Mouse (Mus musculus) hindbrain, embryonic 12.5 days (tissue): ENCODE measurements at regions not wholly inside any gene's neighbourhood (a gene's known extent, or its start where the extent isn't known, plus 50 kb on each side); places are given as distances from the start of the nearest gene placed in this dataset.

Experiments used
- ATAC-seq: fragments of 200-750 bp; cut with Nextera tagmentation; 2 replicates; pipeline ENCODE4 v1.8.0; 2017; ENCODE audit warnings: moderate TSS enrichment; ENCODE audit not compliant: low FRiP score
- H3K27ac ChIP-seq: fragments of 300-500 bp; sonication (generic); 2 replicates; pipeline ENCODE4 v1.5.1; 2016; ENCODE audit warnings: mild to moderate bottlenecking
- H3K27me3 ChIP-seq: fragments of 300-500 bp; sonication (generic); 2 replicates; pipeline ENCODE4 v1.6.1; 2016; ENCODE audit warnings: mild to moderate bottlenecking
- H3K36me3 ChIP-seq: fragments of 300-500 bp; sonication (generic); 2 replicates; pipeline ENCODE4 v1.6.1; 2016; ENCODE audit warnings: mild to moderate bottlenecking
- H3K4me1 ChIP-seq: fragments of 300-500 bp; sonication (generic); 2 replicates; pipeline ENCODE4 v1.6.1; 2016
- H3K4me2 ChIP-seq: fragments of 300-500 bp; sonication (generic); replicated peaks from 2 replicates; pipeline ENCODE4 v1.6.1; 2016; ENCODE audit warnings: mild to moderate bottlenecking
- H3K4me3 ChIP-seq: fragments of 300-500 bp; sonication (generic); 2 replicates; pipeline ENCODE4 v1.5.1; 2016; ENCODE audit warnings: mild to moderate bottlenecking
- H3K9ac ChIP-seq: fragments of 300-500 bp; sonication (generic); 2 replicates; pipeline ENCODE4 v1.6.1; 2016; ENCODE audit warnings: mild to moderate bottlenecking, moderate library complexity
- H3K9me3 ChIP-seq: fragments of 300-500 bp; sonication (generic); replicated peaks from 2 replicates; pipeline ENCODE4 v1.6.1; 2016; ENCODE audit warnings: mild to moderate bottlenecking
- WGBS: fragments of 180-500 bp; shearing (Covaris S2); methylation state at CpG from one replicate; pipeline ENCODE4 v1.1.7; 2016; 5-methylcytosine and 5-hydroxymethylcytosine counted together

- Histone ChIP-seq H3K9ac (no peak overlapping the region), H3K4me3 (no peak overlapping the region), H3K27me3 (peaks cover 6% of the 10 kb centered on the region), H3K4me2 (no peak overlapping the region), H3K27ac (no peak overlapping the region), H3K4me1 (no peaks in the 10 kb centered on the region; the same call in 1 of the 2 replicates), H3K9me3 (no peaks in the 10 kb centered on the region), H3K36me3 (no peaks in the 10 kb centered on the region)
- 60% methylated on average over 11 of the region's 11 CpGs for WGBS
- ATAC-seq = no peak
These were observed 101.6 kb downstream of the Zfp281 start for GRCm38 (mm10) chr1:136726145-136726935.

- no peak overlapping the region for H3K4me2 ChIP-seq
- peaks cover under 1% of the 10 kb centered on the region; the same call in 1 of the 2 replicates for H3K4me1 ChIP-seq
- no peak for ATAC-seq
- no peak overlapping the region for H3K9ac ChIP-seq
- 21% methylated on average over 7 of the region's 7 CpGs for WGBS
- H3K36me3 ChIP-seq = no peaks in the 10 kb centered on the region
- H3K27ac ChIP-seq = no peak overlapping the region
- peaks cover 12% of the 10 kb centered on the region for H3K27me3 ChIP-seq
- H3K4me3 ChIP-seq = no peak overlapping the region
- no peaks in the 10 kb centered on the region for H3K9me3 ChIP-seq
These were observed 103.3 kb downstream of the Zfp281 start for GRCm38 (mm10) chr1:136727868-136728631.

GRCm38 (mm10) chr1:136728632-136728944, 103.9 kb downstream of the Zfp281 start:
- H3K9me3 ChIP-seq = no peaks in the 10 kb centered on the region
- no peak overlapping the region for H3K27ac ChIP-seq
- H3K27me3 ChIP-seq = peaks cover 12% of the 10 kb centered on the region
- WGBS = 73% methylated on average over 4 of the region's 4 CpGs
- H3K4me2 ChIP-seq = no peak overlapping the region
- no peak overlapping the region for H3K9ac ChIP-seq
- no peak overlapping the region for H3K4me3 ChIP-seq
- peaks cover 3% of the 10 kb centered on the region; the same call in 1 of the 2 replicates for H3K4me1 ChIP-seq
- ATAC-seq = no peak
- no peaks in the 10 kb centered on the region for H3K36me3 ChIP-seq

DNA sequence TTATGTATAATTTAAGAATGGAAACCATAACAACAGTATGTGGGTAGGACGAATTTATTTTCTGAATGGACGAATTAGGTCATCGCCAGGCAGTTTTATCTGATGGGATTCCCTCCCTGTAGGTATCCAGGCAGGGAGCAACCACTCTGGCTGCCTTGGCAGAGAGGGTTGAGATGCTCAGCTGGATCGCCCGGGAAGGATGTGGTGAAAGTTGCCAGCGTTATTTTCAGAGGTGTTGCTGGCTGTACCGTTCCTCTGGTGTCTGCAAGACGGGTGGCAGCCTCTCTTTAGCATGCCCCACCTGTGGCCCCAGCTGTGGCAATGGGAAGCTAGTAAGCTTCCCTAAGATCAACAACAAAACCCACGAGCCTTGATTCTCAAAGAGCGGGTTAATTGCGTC, 105.9 kb downstream of the Zfp281 start:
- H3K4me1 ChIP-seq = peaks cover 3% of the 10 kb centered on the region; the same call in 1 of the 2 replicates
- peaks cover 12% of the 10 kb centered on the region for H3K27me3 ChIP-seq
- H3K9ac ChIP-seq = no peak overlapping the region
- no peak overlapping the region for H3K4me3 ChIP-seq
- ATAC-seq = no peak
- 56% methylated on average over 11 of the region's 11 CpGs for WGBS
- no peak overlapping the region for H3K27ac ChIP-seq
- no peaks in the 10 kb centered on the region for H3K9me3 ChIP-seq
- no peaks in the 10 kb centered on the region for H3K36me3 ChIP-seq
- H3K4me2 ChIP-seq = no peak overlapping the region

GRCm38 (mm10) chr1:136738030-136738429, 113.3 kb downstream of the Zfp281 start:
- no peaks in the 10 kb centered on the region for H3K27me3 ChIP-seq

GRCm38 (mm10) chr1:136739486-136739885, 114.8 kb downstream of the Zfp281 start:
- no peak overlapping the region for H3K4me2 ChIP-seq
- H3K4me1 ChIP-seq = no peaks in the 10 kb centered on the region
- no peak overlapping the region for H3K9ac ChIP-seq
- H3K27me3 ChIP-seq = no peaks in the 10 kb centered on the region
- H3K36me3 ChIP-seq = no peaks in the 10 kb centered on the region
- no peak overlapping the region for H3K27ac ChIP-seq
- ATAC-seq = no peak
- WGBS = 89% methylated on average over 5 of the region's 5 CpGs
- H3K9me3 ChIP-seq = no peaks in the 10 kb centered on the region
- H3K4me3 ChIP-seq = no peak overlapping the region

More at GRCm38 (mm10) chr1:136738030-136738429, 113.3 kb downstream of the Zfp281 start:
- H3K4me1 ChIP-seq = 0 out of 2 replicates have a peak, but pooled peaks cover 3% of the 10 kb centered on the region
- no peak overlapping the region for H3K27ac ChIP-seq
- no peak overlapping the region for H3K4me3 ChIP-seq
- no peak overlapping the region for H3K9ac ChIP-seq
- no peak overlapping the region for H3K4me2 ChIP-seq
- ATAC-seq = no peak
- WGBS = 18% methylated on average over 5 of the region's 5 CpGs
- no peaks in the 10 kb centered on the region for H3K36me3 ChIP-seq
- H3K9me3 ChIP-seq = no peaks in the 10 kb centered on the region

- H3K27me3 ChIP-seq = no peaks in the 10 kb centered on the region
- H3K9me3 ChIP-seq = no peaks in the 10 kb centered on the region
- no peak overlapping the region for H3K4me3 ChIP-seq
- no peaks in the 10 kb centered on the region for H3K36me3 ChIP-seq
- no peak overlapping the region for H3K4me2 ChIP-seq
- no peaks in the 10 kb centered on the region for H3K4me1 ChIP-seq
- H3K27ac ChIP-seq = no peak overlapping the region
- ATAC-seq = no peak
- no peak overlapping the region for H3K9ac ChIP-seq
- 94% methylated on average over 10 of the region's 10 CpGs for WGBS
These were observed 116.4 kb downstream of the Zfp281 start for GRCm38 (mm10) chr1:136741061-136741460.

DNA sequence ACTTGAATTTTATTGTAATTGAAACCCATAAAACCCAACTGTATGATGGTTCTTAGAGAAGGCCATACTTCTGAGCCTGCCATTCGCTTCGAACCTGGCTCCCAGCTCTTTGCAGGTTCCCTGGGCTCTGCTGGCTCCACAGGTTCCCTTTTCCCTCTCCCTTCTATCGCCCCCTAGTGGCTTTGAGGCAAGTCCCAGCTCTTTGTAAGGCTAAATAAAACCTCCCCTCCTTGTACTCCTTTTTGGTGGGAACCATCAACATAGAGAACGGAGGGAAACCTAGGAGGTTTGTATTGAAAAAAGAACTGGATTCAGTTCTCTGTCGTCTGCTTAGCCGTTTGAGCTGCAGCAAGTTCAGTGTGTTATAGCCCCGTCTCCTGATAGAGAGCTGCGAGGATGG, 124.5 kb downstream of the Zfp281 start:
- Histone ChIP-seq H3K4me3 (no peak overlapping the region), H3K4me2 (no peak overlapping the region), H3K36me3 (no peaks in the 10 kb centered on the region), H3K9me3 (no peaks in the 10 kb centered on the region), H3K4me1 (no peaks in the 10 kb centered on the region), H3K27ac (no peak overlapping the region), H3K9ac (no peak overlapping the region), H3K27me3 (no peaks in the 10 kb centered on the region)
- 57% methylated on average over 8 of the region's 8 CpGs for WGBS
- ATAC-seq = no peak

- H3K4me3 ChIP-seq = no peak overlapping the region
- no peaks in the 10 kb centered on the region for H3K27me3 ChIP-seq
- no peaks in the 10 kb centered on the region for H3K4me1 ChIP-seq
- H3K4me2 ChIP-seq = no peak overlapping the region
- 82% methylated on average over 14 of the region's 14 CpGs for WGBS
- H3K27ac ChIP-seq = no peak overlapping the region
- ATAC-seq = no peak
- H3K36me3 ChIP-seq = no peaks in the 10 kb centered on the region
- no peak overlapping the region for H3K9ac ChIP-seq
- no peaks in the 10 kb centered on the region for H3K9me3 ChIP-seq
These were observed 126.9 kb downstream of the Zfp281 start for GRCm38 (mm10) chr1:136751464-136752191.

DNA sequence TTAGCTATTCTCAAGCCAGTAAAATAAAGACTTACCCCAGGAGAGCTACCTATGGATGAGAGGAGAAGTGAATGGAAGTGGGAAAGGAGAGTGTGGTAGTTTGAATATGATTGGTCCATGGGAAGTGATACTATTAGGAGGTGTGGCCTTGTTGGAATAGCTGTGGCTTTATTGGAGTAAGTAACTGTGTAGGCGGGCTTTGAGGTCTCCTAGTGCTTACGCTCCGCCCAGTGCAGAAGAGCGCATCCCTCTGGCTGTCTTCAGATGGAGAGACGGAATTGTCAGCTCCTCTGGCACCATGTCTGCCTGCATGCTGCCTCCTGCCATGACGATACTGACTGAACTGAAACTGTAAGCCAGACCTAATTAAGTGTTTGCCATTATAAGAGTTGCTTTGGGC, 129.6 kb downstream of the Zfp281 start:
- WGBS = 92% methylated on average over 6 of the region's 6 CpGs
- no peak for ATAC-seq
- 0 out of 2 replicates have a peak, but pooled peaks cover 5% of the 10 kb centered on the region for H3K9me3 ChIP-seq
- H3K36me3 ChIP-seq = no peaks in the 10 kb centered on the region
- H3K4me3 ChIP-seq = no peak overlapping the region
- no peak overlapping the region for H3K9ac ChIP-seq
- H3K27ac ChIP-seq = no peak overlapping the region
- H3K27me3 ChIP-seq = no peaks in the 10 kb centered on the region
- H3K4me1 ChIP-seq = no peaks in the 10 kb centered on the region
- H3K4me2 ChIP-seq = no peak overlapping the region

- H3K4me3 ChIP-seq = no peak overlapping the region
- H3K36me3 ChIP-seq = no peaks in the 10 kb centered on the region
- peaks cover 5% of the 10 kb centered on the region; the same call in 1 of the 2 replicates for H3K9me3 ChIP-seq
- WGBS = 64% methylated on average over 10 of the region's 10 CpGs
- H3K27ac ChIP-seq = no peak overlapping the region
- H3K4me2 ChIP-seq = no peak overlapping the region
- no peaks in the 10 kb centered on the region for H3K27me3 ChIP-seq
- no peak for ATAC-seq
- H3K4me1 ChIP-seq = no peaks in the 10 kb centered on the region
- no peak overlapping the region for H3K9ac ChIP-seq
These were observed 134.0 kb downstream of the Zfp281 start for GRCm38 (mm10) chr1:136758730-136759129.

DNA sequence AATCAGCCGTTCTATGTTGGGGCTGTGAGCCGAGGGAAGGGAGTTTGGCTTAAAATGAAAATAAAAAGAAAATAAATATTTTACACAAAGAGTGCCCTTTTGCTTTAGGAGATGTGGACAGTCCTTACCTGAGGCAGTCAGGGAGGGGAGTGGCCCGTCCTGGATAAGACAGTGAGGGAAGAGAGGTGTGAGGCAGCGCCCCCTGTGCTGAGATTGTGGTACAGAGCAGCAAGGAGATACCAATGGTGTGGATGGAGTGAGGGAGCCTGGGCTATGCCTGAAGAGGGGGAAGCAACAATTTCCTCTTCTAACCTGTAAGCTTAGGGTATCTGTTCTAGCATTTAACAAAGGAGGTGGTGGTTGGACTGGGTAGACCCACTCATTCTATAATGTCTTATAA, 134.5 kb downstream of the Zfp281 start:
- 76% methylated on average over 4 of the region's 4 CpGs for WGBS
- Histone ChIP-seq H3K4me2 (no peak overlapping the region), H3K9me3 (peaks cover 5% of the 10 kb centered on the region; the same call in 1 of the 2 replicates), H3K27ac (no peak overlapping the region), H3K36me3 (no peaks in the 10 kb centered on the region), H3K27me3 (no peaks in the 10 kb centered on the region), H3K4me3 (no peak overlapping the region), H3K9ac (no peak overlapping the region), H3K4me1 (no peaks in the 10 kb centered on the region)
- ATAC-seq = no peak
